Mouse (Mus musculus) intestine, postnatal 0 days (tissue): ENCODE data around the gene Kmt2d. TPM values are rescaled to one million over a fixed set of nuclear protein-coding genes. Genes with fewer than 3 reads are reported as not detected.
"Not testable (repeated sequence)": the region's sequence is repeated elsewhere in the genome, so short reads cannot be mapped to it uniquely, and the experiment has no call there.

Source experiments
- ATAC-seq: fragments of 200-750 bp; cut with Nextera tagmentation; 2 replicates; pipeline ENCODE4 v1.8.0; 2017; ENCODE audit warnings: mild to moderate bottlenecking, moderate TSS enrichment, moderate library complexity
- H3K27ac ChIP-seq: fragments of 300-500 bp; sonication (generic); 2 replicates; pipeline ENCODE4 v1.5.1; 2014; ENCODE audit warnings: mild to moderate bottlenecking, low read depth, low read length, moderate library complexity
- H3K27me3 ChIP-seq: fragments of 300-500 bp; sonication (generic); replicated peaks from 2 replicates; pipeline ENCODE4 v1.6.1; 2014; ENCODE audit warnings: low read length, mixed read lengths; ENCODE audit not compliant: control insufficient read depth, insufficient read depth
- H3K36me3 ChIP-seq: fragments of 300-500 bp; sonication (generic); 2 replicates; pipeline ENCODE4 v1.6.1; 2014; ENCODE audit warnings: mild to moderate bottlenecking, moderate library complexity; ENCODE audit not compliant: control insufficient read depth, insufficient read depth
- H3K4me1 ChIP-seq: fragments of 300-500 bp; sonication (generic); replicated peaks from 2 replicates; pipeline ENCODE4 v1.6.1; 2014; ENCODE audit warnings: antibody characterized with exemption, low read length, mixed read lengths; ENCODE audit not compliant: control insufficient read depth, insufficient read depth
- H3K4me2 ChIP-seq: fragments of 300-500 bp; sonication (generic); replicated peaks from 2 replicates; pipeline ENCODE4 v1.6.1; 2014; ENCODE audit warnings: low read depth, mild to moderate bottlenecking, moderate library complexity
- H3K4me3 ChIP-seq: fragments of 300-500 bp; sonication (generic); 2 replicates; pipeline ENCODE4 v1.5.1; 2014; ENCODE audit warnings: low read depth, low read length
- H3K9ac ChIP-seq: fragments of 300-500 bp; sonication (generic); 2 replicates; pipeline ENCODE4 v1.6.1; 2014; ENCODE audit warnings: mild to moderate bottlenecking, low read depth, low read length
- H3K9me3 ChIP-seq: fragments of 300-500 bp; sonication (generic); 2 replicates; pipeline ENCODE4 v1.6.1; 2016; ENCODE audit warnings: mixed run types; ENCODE audit not compliant: control insufficient read depth
- CTCF ChIP-seq: sonication (generic); IDR thresholded peaks from 2 replicates; pipeline ENCODE4 v1.5.1; 2016; ENCODE audit warnings: low read depth, mild to moderate bottlenecking, control low read depth, antibody characterized with exemption, moderate library complexity
- WGBS: fragments of 180-500 bp; shearing (Covaris S2); extraction: QIAGEN DNeasy Blood & Tissue Kit; methylation state at CpG from one replicate; pipeline ENCODE4 v1.1.7; 2014; 5-methylcytosine and 5-hydroxymethylcytosine counted together
- polyA plus RNA-seq: library from polyadenylated mRNA; unstranded; fragments of >200 nt; fragmentation: Nextera tagmentation; extraction: Ambion mirVana; gene quantifications from 2 replicates; pipeline ENCODE4 v1.2.1, GENCODE M21; 2015

The Kmt2d gene
- polyA plus RNA-seq, 1 experiment from 2014 or later, result 5.3 TPM

- 80% methylated on average over 7 of the region's 7 CpGs for WGBS
- peaks cover 27% of the 10 kb centered on the region; the same call in 1 of the 2 replicates for H3K36me3 ChIP-seq
Observed at GRCm38 (mm10) chr15:98827611-98828011, 43.4 kb downstream of the Kmt2d start.

GRCm38 (mm10) chr15:98823434-98823833, 47.6 kb downstream of the Kmt2d start:
- Histone ChIP-seq H3K4me3 (no peak overlapping the region), H3K4me2 (no peak overlapping the region), H3K9ac (no peak overlapping the region), H3K36me3 (peaks cover 37% of the 10 kb centered on the region; the same call in 1 of the 2 replicates), H3K9me3 (no peaks in the 10 kb centered on the region), H3K27me3 (no peaks in the 10 kb centered on the region), H3K4me1 (no peaks in the 10 kb centered on the region), H3K27ac (no peak overlapping the region)
- TF ChIP-seq CTCF, result peak; percentile 49
- no peak for ATAC-seq
- 77% methylated on average over 3 of the region's 3 CpGs for WGBS

More at GRCm38 (mm10) chr15:98827611-98828011, 43.4 kb downstream of the Kmt2d start:
- Histone ChIP-seq H3K27ac (no peak overlapping the region), H3K4me3 (no peak overlapping the region), H3K27me3 (no peaks in the 10 kb centered on the region), H3K9ac (no peak overlapping the region), H3K4me1 (no peaks in the 10 kb centered on the region), H3K4me2 (no peak overlapping the region), H3K9me3 (no peaks in the 10 kb centered on the region)
- TF ChIP-seq CTCF, result no peak
- no peak for ATAC-seq

GRCm38 (mm10) chr15:98822147-98822546, 48.9 kb downstream of the Kmt2d start:
- Histone ChIP-seq H3K9me3 (no peaks in the 10 kb centered on the region), H3K36me3 (peaks cover 29% of the 10 kb centered on the region; the same call in 1 of the 2 replicates), H3K4me2 (no peak overlapping the region), H3K27ac (no peak overlapping the region), H3K27me3 (no peaks in the 10 kb centered on the region), H3K4me1 (no peaks in the 10 kb centered on the region), H3K9ac (no peak overlapping the region), H3K4me3 (no peak overlapping the region)
- 81% methylated on average over 5 of the region's 5 CpGs for WGBS
- TF ChIP-seq CTCF, result no peak
- ATAC-seq, result no peak

DNA sequence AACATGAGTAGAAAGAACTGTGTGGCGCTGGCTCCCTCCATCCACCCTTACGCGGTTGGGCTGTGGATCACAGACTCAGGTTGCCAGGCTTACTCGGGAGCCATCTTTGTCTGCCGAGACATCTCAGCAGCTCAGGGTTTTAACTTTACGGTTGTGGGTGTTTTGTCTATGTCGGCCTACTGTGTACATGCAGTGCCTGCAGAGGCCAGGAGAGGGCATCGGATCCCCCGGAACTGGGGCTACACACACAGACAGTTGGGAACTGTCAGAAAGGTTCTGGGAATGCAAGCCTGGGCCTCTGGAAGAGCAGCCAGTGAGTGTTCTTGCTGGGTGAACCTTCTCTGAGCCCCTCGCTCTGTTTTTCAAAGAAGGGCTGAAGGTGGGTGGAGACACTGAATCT, 49.6 kb downstream of the Kmt2d start:
- no peak overlapping the region for H3K4me2 ChIP-seq
- H3K36me3 ChIP-seq, result peaks cover 34% of the 10 kb centered on the region
- no peaks in the 10 kb centered on the region for H3K27me3 ChIP-seq
- no peaks in the 10 kb centered on the region for H3K4me1 ChIP-seq
- TF ChIP-seq CTCF, result peak; percentile 66
- H3K9me3 ChIP-seq, result no peaks in the 10 kb centered on the region
- no peak for ATAC-seq
- no peak overlapping the region for H3K27ac ChIP-seq
- WGBS, result 50% methylated on average over 10 of the region's 10 CpGs
- H3K4me3 ChIP-seq, result no peak overlapping the region
- H3K9ac ChIP-seq, result no peak overlapping the region

DNA sequence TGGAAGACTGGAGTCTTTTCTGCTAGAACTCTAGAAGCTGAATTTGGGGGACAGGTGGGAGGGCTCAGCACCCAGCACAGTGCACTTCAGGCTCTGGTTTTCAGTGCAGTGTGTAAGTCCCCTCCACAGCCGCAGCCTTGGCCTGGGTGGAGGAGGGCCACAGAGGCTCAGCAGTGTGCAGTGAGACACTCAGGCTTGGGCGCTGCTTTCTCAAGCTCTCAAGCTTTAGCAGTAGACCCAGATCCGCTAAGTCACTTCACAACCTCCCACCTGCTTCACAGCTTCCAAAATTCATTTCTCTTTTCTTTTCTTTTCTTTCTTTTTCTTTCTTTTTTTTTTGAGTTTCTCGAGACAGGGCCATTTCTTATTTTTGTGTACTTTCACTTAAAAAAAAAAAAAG, 50.1 kb downstream of the Kmt2d start:
- no peak overlapping the region for H3K4me2 ChIP-seq
- no peaks in the 10 kb centered on the region for H3K9me3 ChIP-seq
- no peak for ATAC-seq
- no peak for TF ChIP-seq CTCF
- H3K27ac ChIP-seq, result no peak overlapping the region
- no peaks in the 10 kb centered on the region for H3K27me3 ChIP-seq
- no peaks in the 10 kb centered on the region for H3K4me1 ChIP-seq
- no peak overlapping the region for H3K9ac ChIP-seq
- WGBS, result 90% methylated on average over 4 of the region's 4 CpGs
- H3K36me3 ChIP-seq, result peaks cover 34% of the 10 kb centered on the region
- no peak overlapping the region for H3K4me3 ChIP-seq

DNA sequence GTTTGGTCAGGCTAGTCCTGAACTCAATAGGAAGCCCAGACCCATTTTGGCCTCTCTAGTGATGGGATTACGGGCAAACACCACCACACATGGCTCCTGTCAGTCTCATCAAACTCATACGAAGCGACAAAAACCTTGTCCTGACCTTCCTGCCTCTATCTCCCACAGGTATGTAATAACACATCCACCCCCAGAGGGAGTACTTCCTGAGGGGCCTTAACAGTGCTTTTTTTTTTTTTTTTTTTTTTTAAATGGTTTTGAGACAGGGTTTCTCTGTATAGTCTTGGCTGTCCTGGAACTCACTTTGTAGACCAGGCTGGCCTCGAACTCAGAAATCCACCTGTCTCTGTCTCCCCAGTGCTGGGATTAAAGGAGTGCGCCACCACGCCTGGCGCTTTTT, 52.8 kb downstream of the Kmt2d start:
- H3K27ac ChIP-seq, result no peak overlapping the region
- WGBS, result 94% methylated on average over 7 of the region's 7 CpGs
- TF ChIP-seq CTCF, result peak; percentile 18; the same call in 1 of the 2 replicates
- H3K9ac ChIP-seq, result no peak overlapping the region
- no peaks in the 10 kb centered on the region for H3K27me3 ChIP-seq
- no peaks in the 10 kb centered on the region for H3K9me3 ChIP-seq
- peaks cover 38% of the 10 kb centered on the region for H3K36me3 ChIP-seq
- ATAC-seq, result no peak
- no peak overlapping the region for H3K4me2 ChIP-seq
- H3K4me3 ChIP-seq, result no peak overlapping the region
- no peaks in the 10 kb centered on the region for H3K4me1 ChIP-seq

GRCm38 (mm10) chr15:98812741-98813424, 58.1 kb downstream of the Kmt2d start:
- Histone ChIP-seq H3K4me3 (no peak overlapping the region), H3K27ac (no peak overlapping the region), H3K4me2 (no peak overlapping the region), H3K27me3 (peaks cover 21% of the 10 kb centered on the region), H3K4me1 (0 out of 2 replicates have a peak, but pooled peaks cover 6% of the 10 kb centered on the region), H3K36me3 (peaks cover 38% of the 10 kb centered on the region), H3K9me3 (no peaks in the 10 kb centered on the region), H3K9ac (no peak overlapping the region)
- WGBS, result 86% methylated on average over 20 of the region's 20 CpGs
- no peak for TF ChIP-seq CTCF
- ATAC-seq, result no peak

DNA sequence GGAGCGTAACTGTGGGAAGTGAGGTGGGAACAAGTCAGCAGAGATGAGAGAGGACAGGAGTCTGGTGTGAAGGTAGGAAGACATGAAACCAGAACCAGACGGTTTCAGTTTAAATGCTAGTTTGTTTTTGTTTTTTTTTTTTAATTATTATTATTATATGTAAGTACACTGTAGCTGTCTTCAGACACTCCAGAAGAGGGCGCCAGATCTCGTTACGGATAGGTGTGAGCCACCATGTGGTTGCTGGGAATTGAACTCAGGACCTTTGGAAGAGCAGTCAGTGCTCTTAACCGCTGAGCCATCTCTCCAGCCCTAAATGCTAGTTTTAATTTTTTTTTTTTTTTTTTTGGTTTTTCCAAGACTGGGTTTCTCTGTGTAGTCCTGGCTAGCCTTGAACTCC, 60.8 kb downstream of the Kmt2d start:
- H3K4me2 ChIP-seq, H3K4me3 ChIP-seq, ATAC-seq, H3K9me3 ChIP-seq, H3K9ac ChIP-seq, H3K27ac ChIP-seq: not testable (repeated sequence)
- H3K4me1 ChIP-seq, result 0 out of 2 replicates have a peak, but pooled peaks cover 19% of the 10 kb centered on the region
- WGBS, result 78% methylated on average over 6 of the region's 6 CpGs
- peaks cover 48% of the 10 kb centered on the region for H3K27me3 ChIP-seq
- peaks cover 28% of the 10 kb centered on the region for H3K36me3 ChIP-seq
